Mouse (Mus musculus): ENCODE measurements at regions not wholly inside any gene's neighbourhood (a gene's known extent, or its start where the extent isn't known, plus 50 kb on each side); places are given as distances from the start of the nearest gene placed in this dataset.

- Histone ChIP-seq H3K4me3 (ENCODE audit: low read depth, low read length) (no peak overlapping the region), H3K36me3 (ENCODE audit: control insufficient read depth, insufficient read depth, low read length) (no peaks in the 10 kb centered on the region), H3K27ac (ENCODE audit: insufficient read depth, low read depth, low read length) (no peak overlapping the region), H3K4me1 (ENCODE audit: control insufficient read depth, insufficient read depth, insufficient read length, low read length) (no peaks in the 10 kb centered on the region), H3K27me3 (ENCODE audit: control insufficient read depth, insufficient read depth, low read length) (no peaks in the 10 kb centered on the region)
- no peak for TF ChIP-seq CTCF (IDR thresholded peaks at IDR 0.05; ENCODE audit: extremely low read depth, insufficient read length, insufficient replicate concordance, low read depth, low read length)
- 64% methylated on average over 19 of the region's 19 CpGs for WGBS
These were observed 437.6 kb upstream of the Pou3f3 start for GRCm38 (mm10) chr1:42257801-42258593.

- Histone ChIP-seq H3K27ac (ENCODE audit: insufficient read depth, low read depth, low read length) (no peak overlapping the region), H3K4me1 (ENCODE audit: control insufficient read depth, insufficient read depth, insufficient read length, low read length) (no peaks in the 10 kb centered on the region), H3K27me3 (ENCODE audit: control insufficient read depth, insufficient read depth, low read length) (no peaks in the 10 kb centered on the region), H3K36me3 (ENCODE audit: control insufficient read depth, insufficient read depth, low read length) (no peaks in the 10 kb centered on the region), H3K4me3 (ENCODE audit: low read depth, low read length) (no peak overlapping the region)
- WGBS = 32% methylated on average over 4 of the region's 4 CpGs
- TF ChIP-seq POLR2A (IDR thresholded peaks at IDR 0.05; ENCODE audit: low read depth, low read length) (no peak), CTCF (IDR thresholded peaks at IDR 0.05; ENCODE audit: extremely low read depth, insufficient read length, insufficient replicate concordance, low read depth, low read length) (no peak)
These were observed 437.0 kb upstream of the Pou3f3 start for GRCm38 (mm10) chr1:42258594-42258910.

GRCm38 (mm10) chr1:42259216-42259977 lies 436.2 kb upstream of the Pou3f3 start:
- H3K27me3 ChIP-seq (ENCODE audit: control insufficient read depth, insufficient read depth, low read length) = no peaks in the 10 kb centered on the region
- no peak overlapping the region for H3K27ac ChIP-seq (ENCODE audit: insufficient read depth, low read depth, low read length)
- WGBS = 46% methylated on average over 13 of the region's 13 CpGs
- no peaks in the 10 kb centered on the region for H3K4me1 ChIP-seq (ENCODE audit: control insufficient read depth, insufficient read depth, insufficient read length, low read length)
- H3K4me3 ChIP-seq (ENCODE audit: low read depth, low read length) = no peak overlapping the region
- no peaks in the 10 kb centered on the region for H3K36me3 ChIP-seq (ENCODE audit: control insufficient read depth, insufficient read depth, low read length)
- no peak for TF ChIP-seq CTCF (IDR thresholded peaks at IDR 0.05; ENCODE audit: extremely low read depth, insufficient read length, insufficient replicate concordance, low read depth, low read length)
- TF ChIP-seq POLR2A (IDR thresholded peaks at IDR 0.05; ENCODE audit: low read depth, low read length) = no peak

GRCm38 (mm10) chr1:42260033-42260925 lies 435.3 kb upstream of the Pou3f3 start:
- H3K27me3 ChIP-seq (ENCODE audit: control insufficient read depth, insufficient read depth, low read length) = no peaks in the 10 kb centered on the region
- no peak overlapping the region for H3K27ac ChIP-seq (ENCODE audit: insufficient read depth, low read depth, low read length)
- WGBS = 77% methylated on average over 9 of the region's 9 CpGs
- no peak overlapping the region for H3K4me3 ChIP-seq (ENCODE audit: low read depth, low read length)
- TF ChIP-seq POLR2A (IDR thresholded peaks at IDR 0.05; ENCODE audit: low read depth, low read length) = no peak
- no peak for TF ChIP-seq CTCF (IDR thresholded peaks at IDR 0.05; ENCODE audit: extremely low read depth, insufficient read length, insufficient replicate concordance, low read depth, low read length)
- no peaks in the 10 kb centered on the region for H3K36me3 ChIP-seq (ENCODE audit: control insufficient read depth, insufficient read depth, low read length)
- H3K4me1 ChIP-seq (ENCODE audit: control insufficient read depth, insufficient read depth, insufficient read length, low read length) = no peaks in the 10 kb centered on the region

DNA sequence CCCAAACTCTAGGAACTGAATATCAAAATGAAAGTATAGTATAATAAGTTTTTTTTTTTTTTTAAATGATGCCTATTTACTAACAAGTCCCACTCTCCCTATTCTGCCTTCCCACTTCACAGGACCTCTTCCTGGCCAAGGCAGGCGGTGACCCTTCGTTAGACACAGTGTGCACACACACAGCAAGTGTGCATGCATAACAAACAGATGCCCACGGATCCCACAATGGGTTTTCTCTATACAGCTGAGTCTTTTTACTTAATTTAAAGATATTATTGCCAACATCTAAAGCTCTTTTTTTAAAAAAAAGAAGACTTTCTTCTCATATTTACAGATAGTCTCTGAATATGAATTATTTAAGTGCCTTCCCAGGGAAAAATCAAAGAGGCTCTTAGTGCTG lies 434.5 kb upstream of the Pou3f3 start:
- Histone ChIP-seq H3K4me1 (ENCODE audit: control insufficient read depth, insufficient read depth, insufficient read length, low read length) (no peaks in the 10 kb centered on the region), H3K27ac (ENCODE audit: insufficient read depth, low read depth, low read length) (no peak overlapping the region), H3K27me3 (ENCODE audit: control insufficient read depth, insufficient read depth, low read length) (no peaks in the 10 kb centered on the region), H3K36me3 (ENCODE audit: control insufficient read depth, insufficient read depth, low read length) (no peaks in the 10 kb centered on the region), H3K4me3 (ENCODE audit: low read depth, low read length) (no peak overlapping the region)
- TF ChIP-seq CTCF (IDR thresholded peaks at IDR 0.05; ENCODE audit: extremely low read depth, insufficient read length, insufficient replicate concordance, low read depth, low read length) = no peak
- no peak for TF ChIP-seq POLR2A (IDR thresholded peaks at IDR 0.05; ENCODE audit: low read depth, low read length)
- 82% methylated on average over 3 of the region's 3 CpGs for WGBS

- 27% methylated on average over 13 of the region's 13 CpGs for WGBS
- Histone ChIP-seq H3K36me3 (ENCODE audit: control insufficient read depth, insufficient read depth, low read length) (no peaks in the 10 kb centered on the region), H3K27me3 (ENCODE audit: control insufficient read depth, insufficient read depth, low read length) (no peaks in the 10 kb centered on the region), H3K4me1 (ENCODE audit: control insufficient read depth, insufficient read depth, insufficient read length, low read length) (no peaks in the 10 kb centered on the region), H3K4me3 (ENCODE audit: low read depth, low read length) (no peak overlapping the region), H3K27ac (ENCODE audit: insufficient read depth, low read depth, low read length) (no peak overlapping the region)
- TF ChIP-seq POLR2A (IDR thresholded peaks at IDR 0.05; ENCODE audit: low read depth, low read length) (no peak), CTCF (IDR thresholded peaks at IDR 0.05; ENCODE audit: extremely low read depth, insufficient read length, insufficient replicate concordance, low read depth, low read length) (no peak)
These were observed 433.8 kb upstream of the Pou3f3 start for GRCm38 (mm10) chr1:42261800-42262199.

Measured in small intestine, adult 2 months (tissue).